Mouse (Mus musculus) thymus, adult 2 months (tissue): ENCODE data around the gene Lgals1.

Experiments
- CTCF ChIP-seq: fragments of 200-500 bp; IDR thresholded peaks from 2 replicates; pipeline ENCODE4 v1.5.1; 2012; ENCODE audit warnings: mild to moderate bottlenecking, control low read depth, low read length, moderate library complexity, borderline replicate concordance; ENCODE audit not compliant: control insufficient read depth, poor library complexity, insufficient read depth; ENCODE audit errors: extremely low read depth
- POLR2A ChIP-seq: fragments of 200-500 bp; IDR thresholded peaks from 2 replicates; pipeline ENCODE4 v1.6.1; 2012; ENCODE audit warnings: mild to moderate bottlenecking, low read length, control low read depth, moderate library complexity; ENCODE audit not compliant: control insufficient read depth, poor library complexity, insufficient read depth; ENCODE audit errors: extremely low read depth

GRCm38 (mm10) chr15:78899409-78899739 is 27.2 kb upstream of the Lgals1 start, which contains the start of gene Gm49510:
- TF ChIP-seq CTCF (no peak), POLR2A (no peak)
